Mouse (Mus musculus) ES-Bruce4 (cell line): ENCODE measurements around the gene Tmem176a. TPM values are rescaled to one million over a fixed set of nuclear protein-coding genes. Genes with fewer than 3 reads are reported as not detected.
"Not testable (repeated sequence)": the region's sequence is repeated elsewhere in the genome, so short reads cannot be mapped to it uniquely, and the experiment has no call there.

Experiments used
- H3K27ac ChIP-seq: 2 replicates; pipeline ENCODE4 v1.5.1; 2012; ENCODE audit warnings: low read length, inconsistent platforms; ENCODE audit not compliant: insufficient read depth
- H3K27me3 ChIP-seq: 2 replicates; pipeline ENCODE4 v1.6.1; 2012; ENCODE audit warnings: mild to moderate bottlenecking, low read length, inconsistent platforms; ENCODE audit not compliant: control insufficient read depth, poor library complexity, insufficient read depth, severe bottlenecking
- H3K36me3 ChIP-seq: 2 replicates; pipeline ENCODE4 v1.6.1; 2012; ENCODE audit warnings: inconsistent platforms, mild to moderate bottlenecking, low read length, moderate library complexity; ENCODE audit not compliant: control insufficient read depth, poor library complexity, insufficient read depth, severe bottlenecking
- H3K4me1 ChIP-seq: one replicate; pipeline ENCODE4 v1.8.1; 2011; ENCODE audit warnings: low read length; ENCODE audit not compliant: control insufficient read depth, insufficient read depth
- H3K4me3 ChIP-seq: 2 replicates; pipeline ENCODE4 v1.5.1; 2011; ENCODE audit warnings: low read depth, mild to moderate bottlenecking, low read length
- H3K9ac ChIP-seq: 2 replicates; pipeline ENCODE4 v1.6.1; 2012; ENCODE audit warnings: low read depth, mild to moderate bottlenecking, inconsistent platforms; ENCODE audit not compliant: poor library complexity, severe bottlenecking
- H3K9me3 ChIP-seq: replicated peaks from 2 replicates; pipeline ENCODE4 v1.6.1; 2012; ENCODE audit warnings: mild to moderate bottlenecking, low read length, inconsistent platforms; ENCODE audit not compliant: control insufficient read depth, poor library complexity, insufficient read depth, severe bottlenecking
- CTCF ChIP-seq: IDR thresholded peaks from one replicate; pipeline ENCODE4 v1.8.1; 2011; ENCODE audit warnings: low read depth, low read length
- EP300 ChIP-seq: IDR thresholded peaks from 2 replicates; pipeline ENCODE4 v1.6.1; 2011; ENCODE audit warnings: low read depth, low read length; ENCODE audit not compliant: insufficient read depth
- POLR2A ChIP-seq: IDR thresholded peaks from one replicate; pipeline ENCODE4 v1.8.1; 2011; ENCODE audit warnings: low read length; ENCODE audit not compliant: insufficient read depth
- polyA plus RNA-seq: library from polyadenylated mRNA; stranded (reverse); fragments of >200 nt; gene quantifications from 2 replicates; pipeline ENCODE4 v1.2.4, GENCODE M21; 2011; ENCODE audit warnings: low read depth; ENCODE audit not compliant: missing spikeins, insufficient read depth, insufficient read length

Tmem176a gene
- polyA plus RNA-seq, 1 experiment: 15.5 TPM

DNA sequence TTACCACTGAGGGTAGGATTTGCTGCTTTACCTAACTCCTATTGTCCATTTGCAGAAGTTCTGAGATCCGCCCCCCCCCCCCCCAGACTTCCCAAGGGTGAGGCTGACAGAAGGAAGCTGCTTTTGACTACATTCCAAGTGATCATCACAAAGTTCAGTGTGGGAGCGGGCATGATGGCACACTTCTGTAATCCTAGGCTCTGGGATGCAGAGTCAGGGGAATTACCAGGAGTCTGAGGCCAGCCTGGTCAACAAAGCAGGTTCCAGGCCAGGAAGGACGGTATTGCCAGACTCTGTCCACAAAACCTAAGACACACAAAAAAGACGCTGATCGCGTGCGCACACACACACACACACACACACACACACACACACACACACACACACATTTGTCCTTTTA, 22.8 kb downstream of the Tmem176a start:
- Histone ChIP-seq H3K9ac (no peak overlapping the region), H3K9me3 (no peaks in the 10 kb centered on the region), H3K4me3 (no peak overlapping the region), H3K27ac (no peak overlapping the region), H3K36me3 (no peaks in the 10 kb centered on the region), H3K27me3 (no peaks in the 10 kb centered on the region), H3K4me1 (peaks cover 7% of the 10 kb centered on the region)
- TF ChIP-seq EP300 (no peak), POLR2A (no peak)

DNA sequence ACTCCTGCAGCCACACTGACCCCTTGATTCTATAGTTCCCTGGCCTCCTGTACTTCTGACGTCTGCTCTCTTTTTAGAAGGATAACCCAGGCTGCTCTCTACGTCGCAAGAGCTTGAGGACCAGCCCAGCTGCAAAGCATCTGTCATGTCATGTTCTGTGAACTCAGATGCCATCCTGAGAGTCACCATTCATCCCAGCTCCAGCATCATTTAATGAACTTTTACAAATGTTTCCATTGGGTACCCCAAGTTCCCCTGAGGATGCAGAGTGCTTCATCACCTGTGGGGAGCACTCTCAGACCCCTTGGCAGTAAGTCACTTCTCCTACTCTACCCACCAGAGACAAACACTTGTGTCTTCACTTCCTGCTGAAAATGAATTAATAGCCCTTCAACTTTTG, 23.5 kb downstream of the Tmem176a start:
- Histone ChIP-seq H3K27ac (no peak overlapping the region), H3K9ac (no peak overlapping the region), H3K27me3 (no peaks in the 10 kb centered on the region), H3K4me3 (no peak overlapping the region), H3K9me3 (no peaks in the 10 kb centered on the region), H3K4me1 (peaks cover 7% of the 10 kb centered on the region), H3K36me3 (no peaks in the 10 kb centered on the region)
- no peak for TF ChIP-seq POLR2A
- TF ChIP-seq CTCF: no peak
- no peak for TF ChIP-seq EP300

DNA sequence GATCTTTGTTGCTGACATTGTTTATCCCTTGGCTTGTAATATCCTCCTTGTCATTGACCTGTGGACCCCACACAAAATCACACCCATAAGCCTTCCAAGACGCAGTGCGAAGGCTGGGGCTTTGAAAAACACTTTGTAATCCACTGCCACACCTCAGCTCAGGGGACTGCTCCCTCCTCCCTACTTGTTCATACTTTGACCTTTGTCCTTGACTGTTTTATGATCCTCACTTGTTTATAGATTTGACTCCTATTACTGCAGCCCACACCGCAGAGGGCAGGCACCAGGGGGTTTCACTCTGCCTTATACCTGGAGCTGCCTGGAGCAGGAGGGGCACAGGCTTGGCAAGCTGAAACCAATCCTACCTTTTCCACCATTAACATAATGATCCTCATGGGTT, 24.0 kb downstream of the Tmem176a start:
- Histone ChIP-seq H3K9me3 (no peaks in the 10 kb centered on the region), H3K36me3 (no peaks in the 10 kb centered on the region), H3K9ac (no peak overlapping the region), H3K27ac (no peak overlapping the region), H3K27me3 (no peaks in the 10 kb centered on the region), H3K4me3 (no peak overlapping the region), H3K4me1 (peaks cover 7% of the 10 kb centered on the region)
- TF ChIP-seq EP300: no peak

DNA sequence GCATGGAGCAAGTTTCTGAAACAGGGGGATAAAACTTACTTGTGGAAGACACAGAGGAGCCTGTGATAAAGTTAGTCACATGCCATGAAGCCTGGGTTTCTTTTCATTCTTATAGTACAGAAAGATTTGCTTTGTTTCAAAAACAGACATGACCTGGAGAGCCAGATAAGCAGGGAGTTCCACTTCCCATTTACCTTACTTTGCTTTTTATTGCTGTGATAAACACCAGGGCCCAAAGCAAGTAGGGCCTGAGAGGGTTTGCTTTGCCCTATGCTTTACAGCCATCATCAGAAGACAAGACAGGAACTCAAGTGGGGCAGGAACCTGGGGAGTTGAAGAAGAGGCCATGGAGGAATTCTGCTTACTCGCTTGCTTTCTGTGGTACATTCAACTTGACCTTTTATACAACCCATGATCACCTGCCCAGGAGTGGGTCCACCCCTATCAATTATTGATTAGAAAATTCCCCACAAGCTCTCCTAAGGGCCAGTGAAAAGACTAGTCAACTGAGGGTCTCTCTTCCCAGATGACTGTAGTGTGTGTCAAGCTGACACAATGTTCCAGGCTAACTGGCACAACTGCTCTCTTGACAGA, 24.5 kb downstream of the Tmem176a start:
- H3K9ac ChIP-seq: no peak overlapping the region
- TF ChIP-seq CTCF (no peak), EP300 (no peak), POLR2A (no peak)
- H3K27me3 ChIP-seq: no peaks in the 10 kb centered on the region
- no peak overlapping the region for H3K4me3 ChIP-seq
- no peak overlapping the region for H3K27ac ChIP-seq
- no peaks in the 10 kb centered on the region for H3K36me3 ChIP-seq
- H3K4me1 ChIP-seq: peaks cover 7% of the 10 kb centered on the region
- H3K9me3 ChIP-seq: no peaks in the 10 kb centered on the region

DNA sequence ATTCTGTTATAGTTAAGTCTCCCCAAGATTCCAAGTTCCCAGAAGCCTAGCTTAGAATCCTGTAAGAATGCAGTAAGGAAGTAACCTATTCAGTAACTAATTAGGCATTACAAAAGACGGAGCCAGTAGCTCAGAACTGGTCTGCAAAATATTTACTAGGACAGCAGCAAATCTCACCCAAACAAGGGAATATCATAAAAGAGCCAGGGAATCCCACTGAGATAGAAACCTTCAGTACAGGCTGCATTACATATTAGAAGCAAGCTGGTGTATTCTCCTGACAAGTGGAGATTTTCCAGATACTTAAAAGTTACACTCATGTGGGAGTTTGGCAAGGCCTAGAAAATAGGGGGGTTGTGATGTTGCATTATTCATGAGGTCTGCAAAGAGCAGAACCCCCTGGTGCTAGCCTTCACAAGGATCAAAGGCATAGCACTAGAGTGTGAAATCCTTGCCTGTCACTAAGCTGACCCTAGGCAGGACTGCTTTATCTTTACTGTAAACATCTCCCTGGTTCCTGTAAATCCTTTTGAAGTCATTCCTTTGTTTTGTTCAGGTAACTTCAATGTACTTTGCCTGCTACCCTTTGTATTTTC, 25.7 kb downstream of the Tmem176a start:
- H3K4me1 ChIP-seq, H3K9ac ChIP-seq, H3K36me3 ChIP-seq, H3K27me3 ChIP-seq, H3K9me3 ChIP-seq, H3K4me3 ChIP-seq, H3K27ac ChIP-seq: not testable (repeated sequence)

DNA sequence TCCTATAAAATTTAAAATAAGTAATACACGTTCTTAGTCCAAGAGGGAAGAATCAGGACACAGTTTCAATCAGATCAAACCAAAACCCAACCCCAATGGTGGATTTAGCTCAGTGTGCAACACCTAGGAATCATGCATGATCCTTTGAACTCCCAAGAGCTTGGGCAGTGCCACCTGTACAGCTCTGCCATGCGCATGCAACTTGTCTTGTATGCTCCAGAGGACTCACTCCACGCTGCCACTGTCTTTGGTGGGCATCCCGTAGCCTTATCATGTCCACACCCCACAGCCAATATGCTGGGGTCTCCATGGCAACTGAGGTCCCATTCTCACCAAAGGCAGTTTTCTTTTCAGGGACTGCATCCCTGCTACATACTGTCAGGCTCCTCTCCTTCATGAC, 26.4 kb downstream of the Tmem176a start:
- Histone ChIP-seq H3K36me3 (no peaks in the 10 kb centered on the region), H3K4me1 (peaks cover 2% of the 10 kb centered on the region), H3K9me3 (no peaks in the 10 kb centered on the region), H3K4me3 (no peak overlapping the region), H3K9ac (no peak overlapping the region), H3K27me3 (no peaks in the 10 kb centered on the region), H3K27ac (no peak overlapping the region)
- TF ChIP-seq EP300 (no peak), CTCF (no peak), POLR2A (no peak)
